Mouse (Mus musculus): ENCODE measurements around the gene Etv3. TPM values are rescaled to one million over a fixed set of nuclear protein-coding genes. Genes with fewer than 3 reads are reported as not detected.
"Not testable (repeated sequence)": the region's sequence is repeated elsewhere in the genome, so short reads cannot be mapped to it uniquely, and the experiment has no call there.

Etv3 gene
- polyA plus RNA-seq, 1 experiment: 10.9 TPM

- Histone ChIP-seq H3K4me3 (ENCODE audit: insufficient read depth, low read length) (no peak overlapping the region), H3K27ac (ENCODE audit: insufficient read depth, low read length) (no peak overlapping the region), H3K4me1 (ENCODE audit: control insufficient read depth, insufficient read depth, low read length) (no peaks in the 10 kb centered on the region)
- no peak for TF ChIP-seq POLR2A (IDR thresholded peaks at IDR 0.05; ENCODE audit: low read depth, low read length)
- no peak for TF ChIP-seq CTCF (IDR thresholded peaks at IDR 0.05; ENCODE audit: borderline replicate concordance, insufficient read depth, low read length)
Measured at GRCm38 (mm10) chr3:87553196-87553935, 28.2 kb downstream of the Etv3 start.

DNA sequence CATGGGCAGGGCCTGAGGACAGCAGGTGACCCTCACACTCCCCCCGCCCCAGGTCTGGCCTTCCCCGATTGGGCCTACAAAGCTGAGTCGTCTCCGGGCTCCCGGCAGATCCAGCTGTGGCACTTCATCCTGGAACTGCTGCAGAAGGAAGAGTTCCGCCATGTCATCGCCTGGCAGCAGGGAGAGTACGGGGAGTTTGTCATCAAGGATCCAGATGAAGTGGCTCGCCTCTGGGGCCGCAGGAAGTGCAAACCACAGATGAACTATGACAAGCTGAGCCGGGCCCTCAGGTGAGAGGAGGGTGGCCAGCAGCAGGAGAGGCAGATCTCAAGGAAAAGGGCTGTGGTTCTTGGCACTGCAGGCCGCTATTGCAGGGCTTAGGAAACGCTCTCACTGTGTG lies 29.7 kb downstream of the Etv3 start:
- H3K4me3 ChIP-seq (ENCODE audit: insufficient read depth, low read length); H3K27ac ChIP-seq (ENCODE audit: insufficient read depth, low read length); H3K4me1 ChIP-seq (ENCODE audit: control insufficient read depth, insufficient read depth, low read length): not testable (repeated sequence)

DNA sequence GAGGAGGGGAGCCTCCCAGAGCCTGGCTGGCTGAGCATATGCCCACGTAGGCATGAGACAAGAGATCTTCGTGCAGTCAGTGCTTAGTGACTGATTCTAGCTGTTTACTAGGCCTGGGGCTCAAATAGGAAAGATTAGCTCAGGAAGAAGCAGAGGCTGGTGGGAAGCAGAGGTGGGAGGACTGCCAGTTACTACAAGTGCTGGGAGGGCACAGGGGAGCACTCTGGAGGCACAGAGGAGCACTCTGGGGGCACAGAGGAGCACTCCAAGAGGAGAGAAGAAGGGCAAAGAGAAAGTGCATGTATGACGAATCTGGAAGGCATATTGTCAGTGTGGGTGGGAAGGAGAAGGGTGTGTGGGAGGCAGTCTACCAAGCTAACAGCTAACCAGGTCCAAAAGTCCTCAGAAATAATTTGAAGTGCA lies 30.9 kb downstream of the Etv3 start:
- no peak for TF ChIP-seq CTCF (IDR thresholded peaks at IDR 0.05; ENCODE audit: borderline replicate concordance, insufficient read depth, low read length)
- no peak overlapping the region for H3K27ac ChIP-seq (ENCODE audit: insufficient read depth, low read length)

DNA sequence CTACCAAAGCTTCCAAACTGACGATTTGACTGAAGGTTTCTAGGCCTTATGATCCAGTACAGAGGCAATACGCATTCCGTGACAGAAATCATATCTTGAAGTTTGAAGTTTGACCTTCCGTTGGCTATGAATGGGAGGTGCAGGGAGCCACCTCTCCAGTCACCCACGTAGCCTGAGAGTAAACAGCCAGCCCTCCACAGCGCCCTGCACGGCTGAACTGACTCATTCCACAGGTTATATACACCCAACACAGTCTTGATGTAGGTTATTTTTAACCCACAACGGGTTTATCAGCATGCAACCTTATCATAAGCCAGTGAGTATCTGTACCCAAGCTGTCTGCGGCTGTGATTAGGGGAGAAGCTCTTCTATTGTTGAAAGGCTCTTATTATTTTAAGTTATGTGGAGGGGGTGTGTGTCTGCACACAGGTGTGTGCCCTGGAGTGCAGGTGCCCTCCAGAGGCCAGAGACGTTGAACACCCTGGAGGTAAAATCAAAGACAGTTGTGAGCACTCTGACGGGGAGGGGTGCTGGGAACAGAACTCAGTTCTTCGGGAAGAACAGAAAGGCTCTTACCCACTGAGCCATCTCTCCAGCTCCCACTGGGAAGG lies 31.6 kb downstream of the Etv3 start:
- Histone ChIP-seq H3K4me1 (ENCODE audit: control insufficient read depth, insufficient read depth, low read length) (no peaks in the 10 kb centered on the region), H3K4me3 (ENCODE audit: insufficient read depth, low read length) (no peak overlapping the region), H3K27ac (ENCODE audit: insufficient read depth, low read length) (no peak overlapping the region)
- no peak for TF ChIP-seq POLR2A (IDR thresholded peaks at IDR 0.05; ENCODE audit: low read depth, low read length)
- TF ChIP-seq CTCF (IDR thresholded peaks at IDR 0.05; ENCODE audit: borderline replicate concordance, insufficient read depth, low read length): no peak

More for the DNA sequence above, 30.9 kb downstream of the Etv3 start:
- H3K4me1 ChIP-seq (ENCODE audit: control insufficient read depth, insufficient read depth, low read length): no peaks in the 10 kb centered on the region
- no peak overlapping the region for H3K4me3 ChIP-seq (ENCODE audit: insufficient read depth, low read length)

DNA sequence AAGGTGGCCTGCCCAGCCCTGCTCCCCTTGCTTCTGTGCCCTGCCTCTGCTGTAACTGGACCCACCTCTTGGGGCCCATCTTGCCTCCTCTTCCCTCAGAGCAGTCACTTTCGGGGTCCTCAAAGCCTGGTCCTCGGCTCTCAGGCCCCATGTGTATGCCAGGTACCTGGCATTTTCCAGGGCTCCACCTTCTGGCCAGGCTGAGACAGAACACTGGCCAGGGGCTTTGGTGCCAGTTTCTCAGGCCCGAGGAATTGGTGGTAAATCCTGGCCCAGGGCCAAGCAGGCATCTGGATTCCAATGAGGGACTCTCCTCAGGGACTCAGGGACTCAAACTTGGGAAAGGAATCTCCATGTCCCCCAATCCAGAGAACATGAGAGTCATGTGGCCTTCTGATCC lies 34.9 kb downstream of the Etv3 start:
- H3K4me3 ChIP-seq (ENCODE audit: insufficient read depth, low read length): no peak overlapping the region
- H3K27ac ChIP-seq (ENCODE audit: insufficient read depth, low read length): no peak overlapping the region
- H3K4me1 ChIP-seq (ENCODE audit: control insufficient read depth, insufficient read depth, low read length): no peaks in the 10 kb centered on the region
- TF ChIP-seq POLR2A (IDR thresholded peaks at IDR 0.05; ENCODE audit: low read depth, low read length) (no peak), CTCF (IDR thresholded peaks at IDR 0.05; ENCODE audit: borderline replicate concordance, insufficient read depth, low read length) (no peak)

GRCm38 (mm10) chr3:87561434-87561833 lies 36.2 kb downstream of the Etv3 start:
- Histone ChIP-seq H3K4me1 (ENCODE audit: control insufficient read depth, insufficient read depth, low read length) (no peaks in the 10 kb centered on the region), H3K27ac (ENCODE audit: insufficient read depth, low read length) (no peak overlapping the region), H3K4me3 (ENCODE audit: insufficient read depth, low read length) (no peak overlapping the region)
- TF ChIP-seq CTCF (IDR thresholded peaks at IDR 0.05; ENCODE audit: borderline replicate concordance, insufficient read depth, low read length) (no peak), POLR2A (IDR thresholded peaks at IDR 0.05; ENCODE audit: low read depth, low read length) (no peak)

- no peak overlapping the region for H3K27ac ChIP-seq (ENCODE audit: insufficient read depth, low read length)
- TF ChIP-seq POLR2A (IDR thresholded peaks at IDR 0.05; ENCODE audit: low read depth, low read length) (no peak), CTCF (IDR thresholded peaks at IDR 0.05; ENCODE audit: borderline replicate concordance, insufficient read depth, low read length) (peak; percentile 89)
- no peaks in the 10 kb centered on the region for H3K4me1 ChIP-seq (ENCODE audit: control insufficient read depth, insufficient read depth, low read length)
- H3K4me3 ChIP-seq (ENCODE audit: insufficient read depth, low read length): no peak overlapping the region
Measured at GRCm38 (mm10) chr3:87562370-87562769, 37.2 kb downstream of the Etv3 start.

DNA sequence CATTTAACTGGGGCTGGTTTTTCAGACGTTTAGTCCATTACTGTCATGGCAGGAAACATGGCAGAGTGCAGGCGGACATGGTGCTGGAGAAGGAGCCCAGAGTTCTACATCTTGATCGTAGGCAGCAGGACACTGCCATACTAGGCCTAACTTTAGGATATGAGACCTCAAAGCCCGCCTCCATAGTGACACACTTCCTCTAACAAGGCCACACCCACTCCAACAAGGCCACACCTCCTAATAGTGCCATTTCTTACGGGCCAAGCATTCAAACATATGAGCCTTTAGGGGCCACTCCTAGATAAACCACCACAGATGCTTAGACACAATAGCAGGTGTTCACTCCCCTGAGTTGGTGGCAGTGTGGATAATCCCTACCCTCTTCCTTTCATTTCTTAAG lies 38.3 kb downstream of the Etv3 start:
- Histone ChIP-seq H3K4me3 (ENCODE audit: insufficient read depth, low read length) (no peak overlapping the region), H3K4me1 (ENCODE audit: control insufficient read depth, insufficient read depth, low read length) (no peaks in the 10 kb centered on the region), H3K27ac (ENCODE audit: insufficient read depth, low read length) (no peak overlapping the region)
- TF ChIP-seq POLR2A (IDR thresholded peaks at IDR 0.05; ENCODE audit: low read depth, low read length) (no peak), CTCF (IDR thresholded peaks at IDR 0.05; ENCODE audit: borderline replicate concordance, insufficient read depth, low read length) (no peak)

GRCm38 (mm10) chr3:87565623-87566022 lies 40.4 kb downstream of the Etv3 start:
- Histone ChIP-seq H3K27ac (ENCODE audit: insufficient read depth, low read length) (no peak overlapping the region), H3K4me3 (ENCODE audit: insufficient read depth, low read length) (no peak overlapping the region), H3K4me1 (ENCODE audit: control insufficient read depth, insufficient read depth, low read length) (no peaks in the 10 kb centered on the region)
- TF ChIP-seq CTCF (IDR thresholded peaks at IDR 0.05; ENCODE audit: borderline replicate concordance, insufficient read depth, low read length) (no peak), POLR2A (IDR thresholded peaks at IDR 0.05; ENCODE audit: low read depth, low read length) (no peak)

GRCm38 (mm10) chr3:87566066-87566465 lies 40.9 kb downstream of the Etv3 start:
- no peak for TF ChIP-seq CTCF (IDR thresholded peaks at IDR 0.05; ENCODE audit: borderline replicate concordance, insufficient read depth, low read length)
- TF ChIP-seq POLR2A (IDR thresholded peaks at IDR 0.05; ENCODE audit: low read depth, low read length): no peak
- Histone ChIP-seq H3K4me1 (ENCODE audit: control insufficient read depth, insufficient read depth, low read length) (no peaks in the 10 kb centered on the region), H3K27ac (ENCODE audit: insufficient read depth, low read length) (no peak overlapping the region), H3K4me3 (ENCODE audit: insufficient read depth, low read length) (no peak overlapping the region)
